Mouse (Mus musculus) brain, embryonic 14.5 days (tissue): ENCODE measurements at regions not wholly inside any gene's neighbourhood (a gene's known extent, or its start where the extent isn't known, plus 50 kb on each side); places are given as distances from the start of the nearest gene placed in this dataset.
"Not testable (repeated sequence)": the region's sequence is repeated elsewhere in the genome, so short reads cannot be mapped to it uniquely, and the experiment has no call there.

Source experiments
- DNase-seq: peaks from one replicate; pipeline ENCODE4 v3.0.0-alpha.2; 2011; ENCODE audit warnings: low read depth
- CTCF ChIP-seq: fragments of 200-500 bp; IDR thresholded peaks from 2 replicates; pipeline ENCODE4 v1.5.1; 2012; ENCODE audit warnings: inconsistent platforms, mild to moderate bottlenecking, moderate library complexity, borderline replicate concordance; ENCODE audit not compliant: insufficient read depth, insufficient read length; ENCODE audit errors: extremely low read depth
- POLR2A ChIP-seq: fragments of 200-500 bp; IDR thresholded peaks from 2 replicates; pipeline ENCODE4 v1.6.1; 2012; ENCODE audit warnings: mild to moderate bottlenecking, inconsistent platforms, borderline replicate concordance; ENCODE audit not compliant: poor library complexity, insufficient read depth, insufficient read length, severe bottlenecking; ENCODE audit errors: extremely low read depth

DNA sequence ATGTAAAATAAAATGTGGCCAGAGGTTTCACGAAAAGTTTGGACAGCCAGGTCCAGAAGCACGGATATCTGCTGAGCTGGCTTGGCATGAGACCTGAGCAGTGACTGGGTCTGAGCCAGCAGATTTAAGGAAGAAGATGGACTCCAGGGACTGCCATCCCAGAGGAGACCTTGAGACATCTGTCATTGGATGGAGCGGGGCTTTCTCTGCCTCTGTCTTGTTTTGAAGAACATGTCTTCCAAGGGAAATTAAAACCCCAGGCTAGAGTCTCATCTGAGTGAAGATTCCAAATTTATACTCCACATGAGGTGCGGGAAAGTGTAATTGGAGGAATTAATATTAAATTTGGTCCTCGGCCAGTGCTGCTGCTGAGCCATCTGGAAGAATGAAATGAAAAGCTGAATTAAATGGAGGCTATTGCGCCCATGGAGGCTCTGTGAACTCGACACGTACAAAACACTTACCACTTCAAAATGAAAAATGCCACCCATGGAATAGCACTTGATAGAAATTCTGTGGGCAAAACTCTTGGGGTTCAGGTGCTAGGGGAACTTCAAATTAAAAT, 129.8 kb upstream of the Adcy2 start:
- peak; percentile 40 for DNase-seq
- TF ChIP-seq POLR2A (no peak), CTCF (no peak)

DNA sequence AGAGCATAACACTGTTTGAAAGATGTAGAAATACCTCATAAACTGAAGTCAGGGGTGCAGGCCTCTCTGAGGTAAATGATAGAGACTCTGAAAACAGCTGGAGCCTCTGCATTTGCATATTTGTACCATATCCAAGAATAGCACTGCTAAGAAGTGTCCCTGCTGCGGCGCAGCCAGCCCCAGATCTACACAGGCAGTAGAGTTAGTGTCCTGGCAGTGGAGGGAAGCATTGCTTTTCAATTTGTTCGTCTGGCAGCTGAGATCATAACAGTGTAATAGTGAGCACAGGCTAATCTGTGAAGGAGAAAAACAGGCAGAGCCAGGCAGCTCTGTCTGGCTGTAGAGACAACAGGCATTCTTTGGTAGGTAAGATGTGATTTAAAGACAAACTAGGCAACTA, 128.2 kb upstream of the Adcy2 start:
- TF ChIP-seq POLR2A, result no peak
- no peak for TF ChIP-seq CTCF
- peak; percentile 37 for DNase-seq

GRCm38 (mm10) chr13:69118743-69119142, 119.4 kb upstream of the Adcy2 start:
- not testable (repeated sequence) for DNase-seq

DNA sequence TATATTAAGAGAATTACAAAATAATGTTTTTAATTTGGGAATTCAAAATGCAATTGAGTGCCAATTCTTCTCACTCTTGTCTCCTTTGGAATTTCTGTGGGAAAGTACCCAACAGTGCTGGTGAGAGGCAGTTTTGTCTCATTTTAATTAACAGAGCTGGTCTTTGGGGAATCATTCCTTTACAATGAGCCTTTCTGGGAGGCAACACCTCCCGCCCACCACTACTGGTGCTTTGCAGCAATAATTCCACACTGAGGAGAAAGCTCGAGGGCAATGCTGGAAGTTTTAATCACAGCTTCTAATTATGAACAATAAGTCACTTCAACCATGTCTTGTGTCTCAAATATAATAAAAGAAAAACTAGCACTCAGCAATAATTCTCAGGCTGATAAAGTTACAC, 109.8 kb upstream of the Adcy2 start:
- peak; percentile 37 for DNase-seq
- TF ChIP-seq POLR2A (no peak), CTCF (no peak)

DNA sequence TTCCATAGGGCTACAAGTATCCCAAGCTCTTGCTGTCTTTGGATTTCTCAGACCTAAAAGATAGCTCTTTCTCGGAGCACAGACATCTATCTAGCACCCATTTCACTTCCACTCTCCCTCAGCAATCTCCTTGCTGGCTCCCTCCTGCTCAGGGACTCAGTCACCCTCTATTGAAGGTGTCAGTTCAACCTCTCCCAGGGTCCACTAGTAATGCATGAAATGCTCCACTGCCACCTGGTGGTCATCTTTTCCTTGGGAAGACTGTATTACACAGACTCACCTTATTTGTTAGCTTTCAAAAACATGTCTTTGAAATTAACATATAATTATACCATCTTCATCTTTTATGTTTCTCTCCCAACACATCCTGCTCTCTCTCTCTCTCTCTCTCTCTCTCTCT, 87.3 kb upstream of the Adcy2 start:
- peak; percentile 74 for DNase-seq
- TF ChIP-seq POLR2A, result no peak
- peak; percentile 63; the same call in 1 of the 2 replicates for TF ChIP-seq CTCF

DNA sequence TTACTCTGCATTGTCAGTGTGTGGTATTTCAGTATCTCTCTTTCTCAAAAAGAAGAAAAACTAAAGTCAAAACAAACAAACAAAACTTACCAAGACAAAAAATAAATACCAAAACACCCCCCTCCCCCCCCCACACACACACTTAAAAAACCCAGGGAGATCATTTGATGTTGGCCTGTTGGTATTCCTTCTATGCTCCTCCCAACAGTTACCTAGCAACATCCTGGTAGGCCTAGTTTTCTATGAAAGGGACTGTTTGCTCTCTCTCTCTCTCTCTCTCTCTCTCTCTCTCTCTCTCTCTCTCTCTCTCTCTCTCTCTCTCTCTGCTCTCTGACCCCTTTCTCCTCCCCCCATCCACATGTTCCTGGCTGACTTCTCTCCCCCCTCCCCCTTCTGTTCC, 71.0 kb upstream of the Adcy2 start:
- peak; percentile 18 for DNase-seq
- TF ChIP-seq POLR2A, result no peak

- TF ChIP-seq CTCF (no peak), POLR2A (no peak)
- DNase-seq, result no peak
Measured at GRCm38 (mm10) chr13:69069817-69070216, 70.5 kb upstream of the Adcy2 start.

DNA sequence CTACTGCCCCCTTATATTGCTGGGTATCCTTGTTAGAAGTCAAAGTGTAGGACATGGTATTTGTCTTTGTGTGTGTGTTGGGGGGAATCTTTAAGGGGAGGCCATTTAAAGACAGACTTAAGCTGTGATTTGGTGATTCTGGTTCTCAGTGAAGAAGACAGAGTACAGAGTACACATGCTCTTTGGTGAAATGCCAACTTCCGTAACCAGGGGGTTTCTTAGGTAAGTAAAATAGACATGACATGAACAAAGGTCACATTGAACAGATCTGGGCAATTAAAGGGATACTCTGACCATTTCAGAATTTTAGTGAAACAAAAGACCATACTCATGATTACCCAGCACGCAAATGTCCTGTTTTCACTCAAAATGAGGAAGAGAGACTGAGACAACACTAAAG, 67.3 kb upstream of the Adcy2 start:
- TF ChIP-seq CTCF (no peak), POLR2A (no peak)
- DNase-seq, result no peak

GRCm38 (mm10) chr13:69065285-69065684, 65.9 kb upstream of the Adcy2 start:
- no peak for DNase-seq
- no peak for TF ChIP-seq CTCF
- no peak for TF ChIP-seq POLR2A

DNA sequence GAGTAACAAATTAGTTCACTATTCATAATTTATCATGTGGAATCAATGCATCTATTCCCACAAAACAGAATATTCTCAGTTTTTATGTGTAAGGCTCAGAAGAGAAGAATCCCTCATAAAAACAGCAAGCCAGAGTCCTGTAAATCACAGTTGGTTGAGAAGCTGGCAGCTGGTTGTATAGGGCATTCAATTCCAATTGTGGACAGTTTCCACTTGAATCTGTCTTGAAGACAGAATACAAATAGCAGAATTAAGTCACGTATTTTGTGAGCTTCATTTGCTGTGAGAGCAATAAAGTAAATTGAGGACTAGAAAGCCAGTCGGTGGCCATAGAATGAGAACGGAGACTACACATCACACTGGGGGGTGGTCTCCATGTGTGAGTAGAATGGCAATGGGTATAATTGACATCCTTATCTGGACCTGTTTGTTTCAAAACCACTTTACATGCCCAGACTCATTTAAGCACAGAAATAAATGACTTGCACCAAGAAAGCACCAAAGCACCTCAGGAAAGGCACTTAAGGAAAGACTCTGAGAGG, 63.4 kb upstream of the Adcy2 start:
- TF ChIP-seq CTCF, result no peak
- TF ChIP-seq POLR2A, result no peak
- DNase-seq, result peak; percentile 65

- no peak for DNase-seq
- no peak for TF ChIP-seq CTCF
- TF ChIP-seq POLR2A, result no peak
Measured at GRCm38 (mm10) chr13:69061436-69061835, 62.1 kb upstream of the Adcy2 start.
